Comparison of ENCODE assay signal across 11 mouse cellular contexts in genomic region chr8:95694631-95695030, GRCm38 (mm10). TPM values are rescaled to one million over a fixed set of nuclear protein-coding genes. Genes with fewer than 3 reads are reported as not detected.
DNase-seq lines count a peak whose midpoint lies in the region; ATAC-seq and TF ChIP-seq lines count a peak whose summit lies in the region.
"Had no signal": no experiment of that assay in that cellular context is flagged by ENCODE, and none has a peak within 500 bp of the region (broad histone marks: within the 10 kb centered on the region; RNA-seq: fewer than 3 reads in every experiment).

No protein-coding gene starts in this region.

- 11% methylated on average over 6 of the region's 6 CpGs for WGBS in hindbrain, embryonic 10.5 days
- WGBS in hindbrain, postnatal 0 days, result 17% methylated on average over 6 of the region's 6 CpGs
- WGBS in forebrain, embryonic 12.5 days, result 15% methylated on average over 6 of the region's 6 CpGs

- no peaks in the 10 kb centered on the region for H3K36me3 ChIP-seq in hindbrain, embryonic 10.5 days
- no peaks in the 10 kb centered on the region for H3K36me3 ChIP-seq in hindbrain, postnatal 0 days (ENCODE audit: insufficient read depth, low read length)
- H3K36me3 ChIP-seq in forebrain, embryonic 12.5 days (replicated peaks), result no peaks in the 10 kb centered on the region
- H3K36me3 ChIP-seq: G1E; lung, embryonic 15.5 days had no signal

- no peak for DNase-seq in hindbrain, embryonic 10.5 days (ENCODE audit: low spot score)
- no peak for DNase-seq in hindbrain, postnatal 0 days (ENCODE audit: low spot score)
- DNase-seq in layer of hippocampus, adult 2 months (ENCODE audit: low spot score in 2 of 2), result peak in 1 of 2 experiments; percentile 69
- peak; percentile 80 to 86 for DNase-seq in right cerebral cortex, adult 2 months (ENCODE audit: low spot score in 2 of 2)
- DNase-seq in adrenal gland, postnatal 4 days (ENCODE audit: low spot score in 2 of 2), result no peak
- no peak for DNase-seq in ovary, postnatal 14 days (ENCODE audit: low spot score)
- DNase-seq: thymus, postnatal 36 days had no signal

- no peak overlapping the region; the same call in 1 of the 2 replicates for H3K9ac ChIP-seq in hindbrain, postnatal 0 days (replicated peaks; ENCODE audit: low read length)
- H3K9ac ChIP-seq in forebrain, embryonic 12.5 days, result peak overlapping the region; percentile 33
- H3K9ac ChIP-seq: lung, embryonic 15.5 days had no signal

- ATAC-seq in hindbrain, postnatal 0 days, result no peak
- peak; percentile 42; the same call in 1 of the 2 replicates for ATAC-seq in forebrain, embryonic 12.5 days (ENCODE audit: low FRiP score)

- H3K9me3 ChIP-seq in hindbrain, embryonic 10.5 days, result no peaks in the 10 kb centered on the region
- H3K9me3 ChIP-seq in hindbrain, postnatal 0 days (ENCODE audit: low read length), result no peaks in the 10 kb centered on the region
- H3K9me3 ChIP-seq in forebrain, embryonic 12.5 days, result no peaks in the 10 kb centered on the region
- H3K9me3 ChIP-seq: G1E; lung, embryonic 15.5 days had no signal

- H3K4me1 ChIP-seq in hindbrain, embryonic 10.5 days (replicated peaks), result peaks cover 15% of the 10 kb centered on the region
- H3K4me1 ChIP-seq in hindbrain, postnatal 0 days (ENCODE audit: insufficient read depth, low read length), result peaks cover 7% of the 10 kb centered on the region; the same call in 1 of the 2 replicates
- H3K4me1 ChIP-seq in forebrain, embryonic 12.5 days, result peaks cover 18% of the 10 kb centered on the region

- no peak overlapping the region for H3K4me3 ChIP-seq in hindbrain, embryonic 10.5 days
- H3K4me3 ChIP-seq in hindbrain, postnatal 0 days (ENCODE audit: low read length), result no peak overlapping the region
- no peak overlapping the region for H3K4me3 ChIP-seq in forebrain, embryonic 12.5 days (replicated peaks)
- H3K4me3 ChIP-seq in layer of hippocampus, adult 2 months, result peak overlapping the region; percentile 9; the same call in 1 of the 2 replicates
- H3K4me3 ChIP-seq: lung, embryonic 15.5 days; myocyte had no signal

- no peak for TF ChIP-seq CTCF in hindbrain, postnatal 0 days (IDR thresholded peaks at IDR 0.05; ENCODE audit: low read depth)
- no peak for TF ChIP-seq CTCF in layer of hippocampus, adult 2 months (conservative IDR thresholded peaks at IDR 0.05)

- H3K4me2 ChIP-seq in hindbrain, postnatal 0 days (ENCODE audit: low read depth, low read length), result no peak overlapping the region
- 0 out of 2 replicates have a peak overlapping the region, but pooled peaks have one; percentile 2 for H3K4me2 ChIP-seq in forebrain, embryonic 12.5 days
- H3K4me2 ChIP-seq: lung, embryonic 15.5 days had no signal

- peak overlapping the region; percentile 64; the same call in 1 of the 2 replicates for H3K27ac ChIP-seq in hindbrain, embryonic 10.5 days
- no peak overlapping the region for H3K27ac ChIP-seq in hindbrain, postnatal 0 days
- peak overlapping the region; percentile 50 for H3K27ac ChIP-seq in forebrain, embryonic 12.5 days
- peak overlapping the region; percentile 96 for H3K27ac ChIP-seq in layer of hippocampus, adult 2 months
- H3K27ac ChIP-seq: lung, embryonic 15.5 days had no signal

- H3K27me3 ChIP-seq in hindbrain, embryonic 10.5 days (ENCODE audit: insufficient read depth, poor library complexity, severe bottlenecking), result peaks cover 44% of the 10 kb centered on the region
- no peaks in the 10 kb centered on the region for H3K27me3 ChIP-seq in hindbrain, postnatal 0 days (ENCODE audit: insufficient read depth, low read length)
- peaks cover 51% of the 10 kb centered on the region for H3K27me3 ChIP-seq in forebrain, embryonic 12.5 days

RNA-seq across cellular contexts. Expression of gene Ndrg4, which starts 17.9 kb away (rescaled TPM):
- 27.5 and 51.8 TPM in 2 replicates for polyA plus RNA-seq in hindbrain, embryonic 10.5 days (2016; fragmentation: Nextera tagmentation; extraction: Ambion mirVana)
- 936 and 1,043 TPM in 2 replicates for total RNA-seq in hindbrain, postnatal 0 days (2014; rRNA removed)
- 683 and 722 TPM in 2 replicates for polyA plus RNA-seq in hindbrain, postnatal 0 days (2015; fragmentation: Nextera tagmentation; extraction: Ambion mirVana)
- polyA plus RNA-seq in forebrain, embryonic 12.5 days (2016; fragmentation: Nextera tagmentation; extraction: Ambion mirVana), result 61.1 and 62.5 TPM in 2 replicates
- 1,000 to 10,000 TPM; 1,421 to 1,432 TPM for total RNA-seq in layer of hippocampus, adult 2 months (2021)
- 10 to 100 TPM; 31.5 to 43.8 TPM for total RNA-seq in adrenal gland, postnatal 4 days (2021)
- polyA plus RNA-seq: G1E had no signal

RNA-seq across cellular contexts. Expression of gene Setd6, which starts 21.1 kb away (rescaled TPM):
- polyA plus RNA-seq in hindbrain, embryonic 10.5 days (2016; fragmentation: Nextera tagmentation; extraction: Ambion mirVana), result 20.3 and 23.4 TPM in 2 replicates
- total RNA-seq in hindbrain, postnatal 0 days (2014; rRNA removed), result 17.3 and 29.5 TPM in 2 replicates
- polyA plus RNA-seq in hindbrain, postnatal 0 days (2015; fragmentation: Nextera tagmentation; extraction: Ambion mirVana), result 35.8 and 38.5 TPM in 2 replicates
- 26.2 and 33.0 TPM in 2 replicates for polyA plus RNA-seq in forebrain, embryonic 12.5 days (2016; fragmentation: Nextera tagmentation; extraction: Ambion mirVana)
- total RNA-seq in layer of hippocampus, adult 2 months (2021), result 10 to 100 TPM; 16.4 to 21.9 TPM
- 10 to 100 TPM; 26.0 to 28.7 TPM for total RNA-seq in adrenal gland, postnatal 4 days (2021)

Comparison
In these comparisons a context has a peak if more than half of its experiments do, and no peak if none do; other contexts are left out.
1. DNase-seq: peak in right cerebral cortex, adult 2 months (2 of 2); none in hindbrain, embryonic 10.5 days (single experiment), hindbrain, postnatal 0 days (single experiment), adrenal gland, postnatal 4 days (0 of 2) and ovary, postnatal 14 days (single experiment).
2. RNA of gene Ndrg4, which starts 17.9 kb away (total RNA-seq): 1,421 to 1,432 TPM in layer of hippocampus, adult 2 months and 936 to 1,043 TPM in hindbrain, postnatal 0 days; 31.5 to 43.8 TPM in adrenal gland, postnatal 4 days; every median in the first group is over 10 times any median in the second.